Mouse (Mus musculus) right cerebral cortex, adult 18-20 months (tissue): ENCODE data around the gene Ugt1a1.
"Not testable (repeated sequence)": the region's sequence is repeated elsewhere in the genome, so short reads cannot be mapped to it uniquely, and the experiment has no call there.

Experiments
- DNase-seq: peaks from one replicate; pipeline ENCODE4 v3.0.0; 2022; ENCODE audit warnings: mixed read lengths

The Ugt1a1 gene

GRCm38 (mm10) chr1:88218591-88218990 is 6.8 kb downstream of the Ugt1a1 start:
- no peak for DNase-seq

GRCm38 (mm10) chr1:88219054-88219453 is 7.3 kb downstream of the Ugt1a1 start:
- no peak for DNase-seq

GRCm38 (mm10) chr1:88220336-88220735 is 8.6 kb downstream of the Ugt1a1 start:
- no peak for DNase-seq

GRCm38 (mm10) chr1:88222216-88222615 is 10.5 kb downstream of the Ugt1a1 start:
- DNase-seq = no peak

- DNase-seq = not testable (repeated sequence)
Measured at GRCm38 (mm10) chr1:88223011-88223515, 11.3 kb downstream of the Ugt1a1 start.

- DNase-seq = no peak
Measured at GRCm38 (mm10) chr1:88223591-88223990, 11.8 kb downstream of the Ugt1a1 start.

- DNase-seq = no peak
Measured at GRCm38 (mm10) chr1:88224029-88224776, 12.4 kb downstream of the Ugt1a1 start.

GRCm38 (mm10) chr1:88225301-88225700 is 13.5 kb downstream of the Ugt1a1 start:
- not testable (repeated sequence) for DNase-seq

GRCm38 (mm10) chr1:88225741-88226140 is 14.0 kb downstream of the Ugt1a1 start:
- DNase-seq = no peak

GRCm38 (mm10) chr1:88226670-88227379 is 15.1 kb downstream of the Ugt1a1 start, which contains the start of gene Mroh2a:
Gene Mroh2a (plus strand): TSS chr1:88226986.
- DNase-seq = no peak

- no peak for DNase-seq
Measured at GRCm38 (mm10) chr1:88227482-88227881, 15.7 kb downstream of the Ugt1a1 start.

GRCm38 (mm10) chr1:88228121-88228520 is 16.4 kb downstream of the Ugt1a1 start:
- no peak for DNase-seq

GRCm38 (mm10) chr1:88229566-88229965 is 17.8 kb downstream of the Ugt1a1 start:
- no peak for DNase-seq

- no peak for DNase-seq
Measured at GRCm38 (mm10) chr1:88229986-88230385, 18.2 kb downstream of the Ugt1a1 start.

- no peak for DNase-seq
Measured at GRCm38 (mm10) chr1:88230421-88230820, 18.7 kb downstream of the Ugt1a1 start.

- no peak for DNase-seq
Measured at GRCm38 (mm10) chr1:88230981-88231802, 19.4 kb downstream of the Ugt1a1 start.

GRCm38 (mm10) chr1:88231803-88232499 is 20.2 kb downstream of the Ugt1a1 start:
- DNase-seq = no peak

- DNase-seq = no peak
Measured at GRCm38 (mm10) chr1:88232664-88233380, 21.1 kb downstream of the Ugt1a1 start.

- DNase-seq = no peak
Measured at GRCm38 (mm10) chr1:88233421-88234247, 21.9 kb downstream of the Ugt1a1 start.

GRCm38 (mm10) chr1:88234248-88234610 is 22.5 kb downstream of the Ugt1a1 start:
- DNase-seq = no peak

GRCm38 (mm10) chr1:88234646-88235045 is 22.9 kb downstream of the Ugt1a1 start:
- DNase-seq = no peak
